Mouse (Mus musculus) limb, embryonic 10.5 days (tissue): Measurements from ENCODE around the gene Lmbrd1. TPM values are rescaled to one million over a fixed set of nuclear protein-coding genes. Genes with fewer than 3 reads are reported as not detected.
"Not testable (repeated sequence)": the region's sequence is repeated elsewhere in the genome, so short reads cannot be mapped to it uniquely, and the experiment has no call there.

ENCODE experiments used
- DNase-seq: peaks from one replicate; pipeline ENCODE4 v3.0.0-alpha.2; 2017; ENCODE audit warnings: low spot score
- H3K27ac ChIP-seq: fragments of 300-500 bp; sonication (generic); 2 replicates; pipeline ENCODE4 v1.5.1; 2016; ENCODE audit warnings: mild to moderate bottlenecking
- H3K27me3 ChIP-seq: fragments of 300-500 bp; sonication (generic); 2 replicates; pipeline ENCODE4 v1.6.1; 2016; ENCODE audit warnings: low read depth, mild to moderate bottlenecking; ENCODE audit not compliant: poor library complexity, severe bottlenecking
- H3K36me3 ChIP-seq: fragments of 300-500 bp; sonication (generic); 2 replicates; pipeline ENCODE4 v1.6.1; 2016; ENCODE audit warnings: mild to moderate bottlenecking, moderate library complexity
- H3K4me1 ChIP-seq: fragments of 300-500 bp; sonication (generic); 2 replicates; pipeline ENCODE4 v1.6.1; 2016
- H3K4me3 ChIP-seq: fragments of 300-500 bp; sonication (generic); 2 replicates; pipeline ENCODE4 v1.5.1; 2016; ENCODE audit warnings: mild to moderate bottlenecking, moderate library complexity
- H3K9me3 ChIP-seq: fragments of 300-500 bp; sonication (generic); replicated peaks from 2 replicates; pipeline ENCODE4 v1.6.1; 2016; ENCODE audit warnings: mild to moderate bottlenecking
- WGBS: fragments of 180-500 bp; shearing (Covaris S2); methylation state at CpG from one replicate; pipeline ENCODE4 v1.1.7; 2016; 5-methylcytosine and 5-hydroxymethylcytosine counted together
- polyA plus RNA-seq: library from polyadenylated mRNA; unstranded; fragments of >200 nt; fragmentation: Nextera tagmentation; extraction: Ambion mirVana; gene quantifications from 2 replicates; pipeline ENCODE4 v1.2.1, GENCODE M21; 2016

Lmbrd1 gene
- 16.3 and 18.3 TPM in 2 replicates for polyA plus RNA-seq

DNA sequence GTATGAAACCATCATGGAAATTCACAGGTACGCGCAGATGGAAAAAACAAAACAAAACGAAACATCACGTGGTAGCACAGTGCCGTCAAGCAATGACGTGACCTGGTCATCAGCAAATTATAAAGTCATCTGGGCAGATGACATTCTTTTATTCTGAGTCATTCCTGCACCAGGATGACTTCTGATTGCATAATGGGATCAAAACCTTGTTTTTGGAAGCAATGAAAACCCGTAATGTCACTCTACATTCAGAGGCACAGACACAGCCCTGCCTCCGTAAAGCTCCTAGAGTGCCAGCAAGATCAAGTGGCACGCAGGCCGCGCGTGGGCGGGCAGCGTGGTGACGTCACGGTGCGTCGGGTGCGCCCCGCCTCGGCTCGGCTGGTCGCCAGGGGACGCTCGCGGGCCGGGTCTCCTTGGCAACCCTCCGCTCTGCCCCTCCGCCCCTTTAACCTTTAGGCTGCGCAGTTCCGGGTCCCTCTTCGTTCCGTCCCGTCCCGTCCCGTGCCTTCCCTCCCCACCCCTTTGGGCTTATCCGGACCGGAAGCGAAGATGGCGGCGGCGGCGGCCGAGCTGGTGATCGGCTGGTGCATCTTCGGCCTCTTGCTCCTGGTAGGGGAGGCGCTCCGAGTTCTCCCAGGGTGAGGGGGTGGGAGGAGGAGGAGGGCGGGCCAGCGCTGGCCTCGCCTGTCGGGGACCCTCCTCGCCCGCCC is at the start of gene Lmbrd1:
Gene Lmbrd1 (plus strand): TSS at position 426 of the 713 bp plus-strand sequence.
- Histone ChIP-seq H3K27me3 (no peaks in the 10 kb centered on the region), H3K27ac (peak within 1 kb of the TSS; percentile 92), H3K9me3 (no peaks in the 10 kb centered on the region), H3K4me3 (peak within 1 kb of the TSS; percentile 80), H3K36me3 (no peaks in the 10 kb centered on the region), H3K4me1 (peaks cover 7% of the 10 kb centered on the region)
- WGBS = 3% methylated on average over 54 of the region's 54 CpGs
- DNase-seq = peak; percentile 98

GRCm38 (mm10) chr1:24633553-24634132 is 44.8 kb upstream of the Lmbrd1 start:
- DNase-seq = peak; percentile 31
- no peaks in the 10 kb centered on the region for H3K4me1 ChIP-seq
- H3K36me3 ChIP-seq = no peaks in the 10 kb centered on the region
- WGBS = 40% methylated on average over 14 of the region's 14 CpGs
- H3K4me3 ChIP-seq = no peak overlapping the region
- no peaks in the 10 kb centered on the region for H3K9me3 ChIP-seq
- H3K27me3 ChIP-seq = no peaks in the 10 kb centered on the region
- no peak overlapping the region for H3K27ac ChIP-seq

- Histone ChIP-seq H3K36me3 (no peaks in the 10 kb centered on the region), H3K27me3 (no peaks in the 10 kb centered on the region), H3K9me3 (no peaks in the 10 kb centered on the region), H3K4me3 (no peak overlapping the region), H3K27ac (no peak overlapping the region), H3K4me1 (no peaks in the 10 kb centered on the region)
- no peak for DNase-seq
- WGBS = 53% methylated on average over 2 of the region's 2 CpGs
Measured at GRCm38 (mm10) chr1:24650100-24650499, 28.3 kb upstream of the Lmbrd1 start.

- Histone ChIP-seq H3K4me1 (no peaks in the 10 kb centered on the region), H3K27me3 (no peaks in the 10 kb centered on the region), H3K36me3 (no peaks in the 10 kb centered on the region), H3K27ac (no peak overlapping the region), H3K4me3 (no peak overlapping the region), H3K9me3 (no peaks in the 10 kb centered on the region)
- WGBS = 79% methylated on average over 1 of the region's 1 CpGs
- no peak for DNase-seq
Measured at GRCm38 (mm10) chr1:24659914-24660313, 18.5 kb upstream of the Lmbrd1 start.

- H3K27ac ChIP-seq = not testable (repeated sequence)
Measured at GRCm38 (mm10) chr1:24660662-24661061, 17.8 kb upstream of the Lmbrd1 start.

GRCm38 (mm10) chr1:24661551-24661950 is 16.9 kb upstream of the Lmbrd1 start:
- no peak for DNase-seq
- Histone ChIP-seq H3K27ac (no peak overlapping the region), H3K27me3 (no peaks in the 10 kb centered on the region), H3K9me3 (no peaks in the 10 kb centered on the region), H3K4me3 (no peak overlapping the region), H3K36me3 (no peaks in the 10 kb centered on the region), H3K4me1 (no peaks in the 10 kb centered on the region)
- WGBS = 90% methylated on average over 3 of the region's 3 CpGs

More at GRCm38 (mm10) chr1:24660662-24661061, 17.8 kb upstream of the Lmbrd1 start:
- H3K4me1 ChIP-seq, H3K36me3 ChIP-seq, H3K9me3 ChIP-seq, H3K27me3 ChIP-seq, DNase-seq, H3K4me3 ChIP-seq: not testable (repeated sequence)

GRCm38 (mm10) chr1:24664158-24664557 is 14.3 kb upstream of the Lmbrd1 start:
- DNase-seq = no peak
- Histone ChIP-seq H3K36me3 (no peaks in the 10 kb centered on the region), H3K9me3 (no peaks in the 10 kb centered on the region), H3K27me3 (no peaks in the 10 kb centered on the region), H3K27ac (no peak overlapping the region), H3K4me3 (no peak overlapping the region), H3K4me1 (no peaks in the 10 kb centered on the region)

DNA sequence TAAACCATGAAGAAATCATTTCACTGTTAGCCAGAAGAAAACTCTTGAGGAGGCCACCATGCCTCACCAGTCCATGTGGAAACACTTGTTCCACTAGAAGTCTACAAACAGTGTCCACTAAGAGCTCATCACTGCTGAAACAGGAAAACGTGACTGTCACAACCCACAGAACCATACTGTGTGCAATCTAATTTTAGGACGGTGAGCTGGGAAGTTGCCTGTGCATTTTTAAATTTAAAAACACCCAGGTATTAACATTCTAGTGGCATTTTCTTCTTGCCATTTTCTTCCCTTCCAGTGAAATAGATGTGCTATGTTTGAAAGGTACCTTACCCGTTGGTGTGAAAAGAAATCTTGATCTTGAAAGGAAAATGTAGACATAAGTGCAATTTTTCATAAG is 5.2 kb upstream of the Lmbrd1 start:
- H3K4me1 ChIP-seq = no peaks in the 10 kb centered on the region
- no peaks in the 10 kb centered on the region for H3K36me3 ChIP-seq
- no peak overlapping the region for H3K4me3 ChIP-seq
- no peak overlapping the region for H3K27ac ChIP-seq
- H3K27me3 ChIP-seq = no peaks in the 10 kb centered on the region
- H3K9me3 ChIP-seq = no peaks in the 10 kb centered on the region
- no peak for DNase-seq
- 82% methylated on average over 3 of the region's 3 CpGs for WGBS

GRCm38 (mm10) chr1:24677706-24678105 is 724 bp upstream of the Lmbrd1 start:
- no peak for DNase-seq
- H3K4me1 ChIP-seq = peaks cover 7% of the 10 kb centered on the region
- 85% methylated on average over 9 of the region's 9 CpGs for WGBS
- H3K27ac ChIP-seq = no peak overlapping the region
- peak overlapping the region; percentile 80 for H3K4me3 ChIP-seq
- no peaks in the 10 kb centered on the region for H3K9me3 ChIP-seq
- H3K36me3 ChIP-seq = no peaks in the 10 kb centered on the region
- no peaks in the 10 kb centered on the region for H3K27me3 ChIP-seq

DNA sequence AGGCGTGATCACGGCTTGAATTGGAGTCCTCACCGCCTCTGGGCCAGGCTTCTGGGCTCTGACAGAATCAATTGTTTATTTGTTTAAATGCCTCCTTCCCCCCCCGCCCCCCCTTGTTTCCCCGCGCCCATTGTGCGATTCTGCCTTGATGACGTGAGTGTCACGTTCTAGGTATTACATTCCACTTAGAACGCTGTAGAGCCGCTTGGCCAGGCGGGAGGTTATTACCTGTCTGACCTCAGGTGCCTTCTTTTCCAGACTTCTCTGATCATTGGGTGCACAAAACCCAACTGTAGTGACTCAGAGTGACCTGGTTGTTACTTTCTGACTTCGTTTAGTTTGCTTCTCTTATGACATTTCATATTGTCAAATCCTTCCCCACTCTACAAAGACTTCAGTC is 641 bp downstream of the Lmbrd1 start:
- no peaks in the 10 kb centered on the region for H3K36me3 ChIP-seq
- no peak for DNase-seq
- peak overlapping the region; percentile 80 for H3K4me3 ChIP-seq
- no peaks in the 10 kb centered on the region for H3K27me3 ChIP-seq
- peak overlapping the region; percentile 92 for H3K27ac ChIP-seq
- 5% methylated on average over 13 of the region's 13 CpGs for WGBS
- H3K9me3 ChIP-seq = no peaks in the 10 kb centered on the region
- peaks cover 7% of the 10 kb centered on the region for H3K4me1 ChIP-seq

GRCm38 (mm10) chr1:24680991-24681390 is 2.6 kb downstream of the Lmbrd1 start:
- Histone ChIP-seq H3K36me3 (peaks cover 7% of the 10 kb centered on the region), H3K9me3 (no peaks in the 10 kb centered on the region), H3K4me3 (no peak overlapping the region), H3K27ac (no peak overlapping the region), H3K27me3 (no peaks in the 10 kb centered on the region), H3K4me1 (peaks cover 7% of the 10 kb centered on the region)
- DNase-seq = no peak
- WGBS = 93% methylated on average over 3 of the region's 3 CpGs

- H3K27me3 ChIP-seq = no peaks in the 10 kb centered on the region
- DNase-seq = no peak
- 87% methylated on average over 3 of the region's 3 CpGs for WGBS
Measured at GRCm38 (mm10) chr1:24681946-24682345, 3.5 kb downstream of the Lmbrd1 start.

DNA sequence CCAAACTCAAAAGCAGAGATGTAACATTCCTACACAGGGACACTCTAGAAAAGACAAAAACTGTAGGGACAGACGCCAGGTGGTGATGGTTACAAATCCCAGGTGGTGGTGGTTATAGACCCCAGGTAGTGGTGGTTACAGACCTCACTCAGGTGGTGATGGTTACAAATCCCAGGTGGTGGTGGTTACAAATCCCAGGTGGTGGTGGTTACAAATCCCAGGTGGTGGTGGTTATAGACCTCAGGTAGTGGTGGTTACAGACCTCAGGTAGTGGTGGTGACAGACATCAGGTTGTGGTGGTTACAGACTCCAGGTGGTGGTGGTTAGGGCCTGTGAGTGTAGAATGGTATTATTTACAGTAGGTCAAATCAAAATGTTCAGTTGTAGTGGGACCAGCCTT is 5.5 kb downstream of the Lmbrd1 start:
- WGBS = 87% methylated on average over 1 of the region's 1 CpGs
- H3K4me1 ChIP-seq = peaks cover 7% of the 10 kb centered on the region
- peak; percentile 53 for DNase-seq
- H3K27ac ChIP-seq = no peak overlapping the region
- H3K4me3 ChIP-seq = no peak overlapping the region
- H3K9me3 ChIP-seq = no peaks in the 10 kb centered on the region
- H3K27me3 ChIP-seq = no peaks in the 10 kb centered on the region
- H3K36me3 ChIP-seq = peaks cover 15% of the 10 kb centered on the region

More at GRCm38 (mm10) chr1:24681946-24682345, 3.5 kb downstream of the Lmbrd1 start:
- Histone ChIP-seq H3K36me3 (peaks cover 9% of the 10 kb centered on the region), H3K27ac (no peak overlapping the region), H3K4me1 (peaks cover 7% of the 10 kb centered on the region), H3K9me3 (no peaks in the 10 kb centered on the region), H3K4me3 (no peak overlapping the region)
